Mouse (Mus musculus) lung, adult 2 months (tissue): ENCODE measurements around the gene Ipmk. TPM values are rescaled to one million over a fixed set of nuclear protein-coding genes. Genes with fewer than 3 reads are reported as not detected.

ENCODE experiments used
- DNase-seq: peaks from one replicate; pipeline ENCODE4 v3.0.0; 2022
- H3K4me1 ChIP-seq: fragments of 200-500 bp; 2 replicates; pipeline ENCODE4 v1.6.1; 2011; ENCODE audit warnings: low read length; ENCODE audit not compliant: control insufficient read depth, insufficient read depth
- H3K4me3 ChIP-seq: fragments of 200-500 bp; replicated peaks from 2 replicates; pipeline ENCODE3; 2011; ENCODE audit warnings: low read depth, mild to moderate bottlenecking, control low read depth, low read length; ENCODE audit errors: extremely low read depth
- CTCF ChIP-seq: fragments of 200-500 bp; IDR thresholded peaks from 2 replicates; pipeline ENCODE4 v1.5.1; 2011; ENCODE audit warnings: mild to moderate bottlenecking, low read length, control low read depth; ENCODE audit not compliant: insufficient read depth
- POLR2A ChIP-seq: fragments of 200-500 bp; IDR thresholded peaks from 2 replicates; pipeline ENCODE4 v1.6.1; 2011; ENCODE audit warnings: low read depth, mild to moderate bottlenecking, control low read depth, low read length, borderline replicate concordance; ENCODE audit errors: extremely low read depth
- WGBS: fragments of 180-500 bp; shearing (Covaris S2); methylation state at CpG from one replicate; pipeline ENCODE4 v1.1.7; 2018; 5-methylcytosine and 5-hydroxymethylcytosine counted together
- polyA plus RNA-seq: library from polyadenylated mRNA; depleted of rRNA; stranded (reverse); fragments of >200 nt; gene quantifications from 2 replicates; pipeline ENCODE4 v1.2.3, GENCODE M21; 2012; rRNA removed

Gene Ipmk
- polyA plus RNA-seq, result 12.2 and 12.4 TPM in 2 replicates

DNA sequence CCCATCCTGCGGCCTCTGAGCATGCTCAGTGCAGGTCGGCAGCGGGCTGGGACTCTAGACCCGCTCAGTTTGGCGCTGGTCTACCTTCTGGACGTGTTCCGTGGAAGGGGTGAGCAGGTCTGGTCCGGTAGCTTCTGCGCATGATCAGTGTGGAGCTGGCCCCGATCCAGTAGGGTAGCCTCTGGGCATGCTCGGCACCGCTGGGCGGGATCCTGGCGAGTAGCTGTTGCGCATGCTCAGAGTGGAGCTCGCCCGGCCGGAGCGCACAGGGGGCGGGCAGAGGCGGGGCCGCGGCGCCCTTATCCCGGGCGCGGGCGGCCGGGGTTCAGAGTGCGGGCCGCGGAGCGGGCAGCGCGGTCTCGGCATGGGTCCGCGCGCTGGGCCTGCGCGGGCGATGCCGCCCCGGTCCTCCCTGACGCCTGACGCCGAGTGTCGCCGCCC is at the start of gene Ipmk:
Ipmk (plus strand) TSS at position 255 of the 441 bp plus-strand sequence.
- Histone ChIP-seq H3K4me3 (peak within 1 kb of the TSS; percentile 80), H3K4me1 (peaks cover 15% of the 10 kb centered on the region)
- peak; percentile 100 for DNase-seq
- 1% methylated on average over 49 of the region's 49 CpGs for WGBS
- TF ChIP-seq POLR2A, result peak; percentile 54; the same call in 1 of the 2 replicates
- TF ChIP-seq CTCF, result no peak

DNA sequence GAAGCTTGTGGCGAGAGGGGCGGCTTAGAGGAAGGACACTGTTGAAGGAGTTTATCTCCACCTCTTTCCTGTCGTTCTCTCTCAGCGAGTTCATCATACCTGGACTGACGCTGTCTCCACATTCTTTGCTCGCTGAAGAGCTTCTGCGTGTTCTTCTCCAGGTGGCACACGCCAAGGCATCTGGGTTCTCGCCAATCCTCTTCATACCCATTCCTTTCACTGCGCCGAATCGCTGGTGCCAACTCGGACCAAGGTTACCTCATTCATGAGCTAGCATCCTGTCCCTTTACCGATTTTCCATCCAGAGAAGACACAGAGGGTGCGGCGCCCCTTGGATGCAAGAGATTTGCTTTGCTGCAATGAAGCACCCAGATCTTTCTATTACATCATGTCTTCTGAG is 47.4 kb upstream of the Ipmk start:
- Histone ChIP-seq H3K4me1 (no peaks in the 10 kb centered on the region), H3K4me3 (no peak overlapping the region)
- no peak for DNase-seq
- WGBS, result 67% methylated on average over 16 of the region's 16 CpGs
- TF ChIP-seq CTCF, result no peak
- no peak for TF ChIP-seq POLR2A

DNA sequence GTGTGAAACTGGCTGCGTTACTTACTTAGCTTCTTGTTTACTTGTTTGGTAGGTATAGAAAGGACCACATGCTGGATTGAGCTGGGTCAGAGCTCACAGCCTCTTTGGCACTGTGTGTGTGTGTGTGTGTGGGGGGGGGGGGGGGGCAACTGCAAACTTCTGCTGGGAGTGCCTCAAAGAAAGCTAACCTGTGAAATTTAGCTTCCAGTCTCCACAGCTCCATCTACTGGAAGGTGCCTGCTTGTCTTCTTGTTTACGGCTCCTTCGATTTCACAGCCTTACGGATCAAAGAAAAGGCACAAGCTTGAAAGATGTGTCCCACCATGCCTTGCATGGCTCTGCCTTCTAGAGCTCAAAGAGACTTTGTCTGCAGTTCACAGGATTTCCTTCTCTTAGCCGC is 45.1 kb upstream of the Ipmk start:
- H3K4me1 ChIP-seq, result no peaks in the 10 kb centered on the region
- WGBS, result 23% methylated on average over 5 of the region's 5 CpGs
- no peak overlapping the region for H3K4me3 ChIP-seq
- TF ChIP-seq CTCF, result 0 out of 2 replicates have a peak, but pooled peaks have one; percentile 16
- TF ChIP-seq POLR2A, result no peak
- DNase-seq, result no peak

DNA sequence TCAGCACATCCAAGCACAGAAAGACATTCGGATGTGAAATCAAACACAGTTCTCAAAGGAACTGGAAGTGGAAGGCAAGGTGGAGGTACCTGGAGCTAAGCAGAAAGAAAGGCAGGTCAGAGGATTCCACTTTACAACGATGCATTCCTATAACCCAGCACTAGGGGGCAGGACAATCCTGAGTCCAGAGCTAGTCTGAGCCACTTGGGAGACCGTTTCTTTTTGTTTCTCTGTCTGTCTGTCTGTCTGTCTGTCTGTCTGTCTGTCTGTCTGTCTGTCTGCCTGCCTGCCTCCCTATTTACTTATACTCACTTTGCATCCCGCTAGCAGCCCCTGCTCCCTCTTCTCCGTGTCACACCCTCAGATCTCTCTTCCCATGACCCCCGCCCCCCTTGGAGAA is 41.4 kb upstream of the Ipmk start:
- Histone ChIP-seq H3K4me1 (no peaks in the 10 kb centered on the region), H3K4me3 (no peak overlapping the region)
- TF ChIP-seq POLR2A (no peak), CTCF (peak; percentile 50)
- 13% methylated on average over 6 of the region's 6 CpGs for WGBS
- peak; percentile 21 for DNase-seq

DNA sequence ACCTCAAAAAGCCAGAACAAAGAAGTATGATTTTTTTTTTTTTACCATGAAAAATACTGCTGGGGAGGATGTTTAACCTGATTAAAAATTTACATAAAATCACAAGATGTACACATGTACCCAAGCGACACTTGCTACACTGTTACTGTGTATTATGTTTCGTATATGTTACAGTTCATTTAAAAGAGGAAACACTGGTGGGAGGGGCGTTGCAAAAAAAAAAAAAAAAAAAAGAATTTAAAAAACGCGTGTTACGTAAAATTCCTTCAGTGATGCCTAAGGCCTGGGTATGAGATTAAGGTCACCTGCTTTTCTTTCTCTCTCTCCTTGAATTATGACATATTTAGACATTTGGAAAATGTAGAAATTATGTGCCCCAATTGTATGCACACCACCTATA is 40.8 kb upstream of the Ipmk start:
- no peak for DNase-seq
- TF ChIP-seq CTCF, result no peak
- no peak for TF ChIP-seq POLR2A
- H3K4me1 ChIP-seq, result no peaks in the 10 kb centered on the region
- H3K4me3 ChIP-seq, result no peak overlapping the region
- 51% methylated on average over 6 of the region's 6 CpGs for WGBS

DNA sequence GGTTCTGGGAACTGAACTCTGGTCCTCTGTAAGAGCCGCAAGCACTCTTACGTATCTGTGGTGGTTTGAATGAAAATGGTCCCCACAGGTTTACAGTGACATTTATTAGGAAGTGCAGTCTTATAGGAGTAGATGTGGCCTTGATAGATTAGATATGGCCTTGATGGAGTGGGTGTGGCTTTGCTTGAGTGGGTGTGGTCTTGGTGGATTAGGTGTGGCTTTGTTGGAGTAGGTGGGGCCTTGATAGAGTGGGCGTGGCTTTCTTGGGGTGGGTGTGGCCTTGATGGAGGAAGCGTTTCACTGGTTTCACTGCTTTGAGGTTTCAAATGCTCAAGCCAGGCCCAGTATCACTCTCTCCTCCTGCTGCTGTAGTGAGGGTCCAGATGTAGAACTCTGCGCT is 39.4 kb upstream of the Ipmk start:
- no peak for TF ChIP-seq POLR2A
- TF ChIP-seq CTCF, result no peak
- WGBS, result 93% methylated on average over 5 of the region's 5 CpGs

DNA sequence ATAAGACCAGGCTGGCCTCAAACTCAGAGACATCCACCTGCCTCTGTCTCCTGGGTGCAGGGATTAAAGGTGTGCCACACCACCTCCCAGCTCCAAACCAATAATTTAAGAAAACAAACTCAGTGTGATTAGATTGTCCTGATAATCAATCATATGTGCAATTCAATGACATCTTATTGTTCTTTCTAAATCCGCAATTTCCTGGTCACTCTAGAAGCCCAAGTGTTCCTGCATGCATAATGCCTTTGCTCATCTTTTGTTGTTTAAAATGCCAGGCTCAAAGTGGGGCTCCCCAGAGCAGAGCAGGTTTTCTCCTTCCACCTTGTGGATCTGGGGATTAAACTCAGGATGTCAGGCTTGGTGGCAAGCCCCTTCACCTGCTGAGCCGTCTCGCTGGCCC is 37.3 kb upstream of the Ipmk start:
- DNase-seq, result no peak
- TF ChIP-seq CTCF (no peak), POLR2A (no peak)
- no peak overlapping the region for H3K4me3 ChIP-seq
- WGBS, result 40% methylated on average over 3 of the region's 3 CpGs
- H3K4me1 ChIP-seq, result no peaks in the 10 kb centered on the region

More for the DNA sequence above, 39.4 kb upstream of the Ipmk start:
- Histone ChIP-seq H3K4me1 (no peaks in the 10 kb centered on the region), H3K4me3 (no peak overlapping the region)
- DNase-seq, result no peak

DNA sequence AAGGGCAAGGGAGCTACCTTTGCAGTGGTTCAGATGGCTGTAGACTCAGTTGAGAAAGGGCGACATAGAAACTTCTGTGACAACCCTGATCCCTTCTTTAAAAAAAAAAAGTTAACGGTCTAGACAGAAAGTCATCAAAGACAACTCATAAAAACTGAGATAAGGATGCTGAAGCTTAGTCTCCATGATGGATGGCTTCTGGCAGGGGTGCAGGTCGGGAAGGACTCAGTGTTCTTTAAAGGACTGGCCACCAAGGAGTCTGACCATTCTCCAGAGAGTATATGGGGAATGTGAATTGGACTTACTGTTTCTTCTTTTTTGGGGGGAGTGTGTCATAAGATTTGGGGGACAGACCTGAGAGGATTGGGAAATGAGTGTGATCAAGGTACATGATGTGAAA is 33.0 kb upstream of the Ipmk start:
- H3K4me1 ChIP-seq, result no peaks in the 10 kb centered on the region
- WGBS, result 55% methylated on average over 3 of the region's 3 CpGs
- no peak for TF ChIP-seq CTCF
- no peak for TF ChIP-seq POLR2A
- DNase-seq, result no peak
- no peak overlapping the region for H3K4me3 ChIP-seq

DNA sequence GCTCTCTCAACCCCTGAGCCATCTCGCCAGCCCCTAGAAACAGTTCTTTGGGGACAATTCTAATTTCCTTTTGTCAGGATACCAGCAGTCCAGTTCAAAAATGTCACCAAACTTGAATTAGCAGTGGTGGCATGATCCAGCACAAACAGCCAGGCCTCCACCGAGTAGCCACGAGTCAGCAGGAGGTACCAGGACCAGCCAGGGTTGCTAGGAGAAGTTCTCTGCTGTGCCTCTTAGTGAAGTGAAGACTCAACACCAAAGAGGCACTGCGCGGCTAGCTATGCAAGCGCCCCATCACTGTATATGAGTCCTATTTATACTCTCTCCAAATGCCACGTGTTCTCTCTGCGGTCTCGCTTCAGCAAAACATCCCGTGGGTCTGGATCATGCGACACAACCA is 31.5 kb upstream of the Ipmk start:
- no peak for TF ChIP-seq POLR2A
- no peak for TF ChIP-seq CTCF
- no peak for DNase-seq
- 67% methylated on average over 11 of the region's 11 CpGs for WGBS
- Histone ChIP-seq H3K4me3 (no peak overlapping the region), H3K4me1 (no peaks in the 10 kb centered on the region)

DNA sequence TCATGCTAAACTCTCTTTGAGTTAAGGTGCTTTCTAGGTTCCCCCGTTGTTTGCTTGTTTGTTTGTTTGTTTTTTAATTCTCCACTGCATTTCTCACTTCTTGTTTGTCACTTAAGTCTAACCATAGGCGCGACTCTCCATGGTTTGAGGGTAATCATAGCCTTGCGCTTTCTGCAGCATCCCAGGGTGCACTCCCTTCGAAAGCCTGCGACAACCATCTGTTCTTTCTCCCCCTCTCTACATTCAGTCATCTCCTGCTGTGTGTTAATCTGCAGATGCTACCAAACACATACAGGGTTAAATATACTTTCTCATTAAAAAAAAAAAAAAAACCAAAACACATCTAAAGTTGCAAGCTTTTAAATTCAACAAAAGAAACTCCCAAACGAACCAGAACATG is 31.1 kb upstream of the Ipmk start:
- H3K4me1 ChIP-seq, result no peaks in the 10 kb centered on the region
- WGBS, result 58% methylated on average over 7 of the region's 7 CpGs
- TF ChIP-seq POLR2A (no peak), CTCF (no peak)
- no peak for DNase-seq
- no peak overlapping the region for H3K4me3 ChIP-seq

DNA sequence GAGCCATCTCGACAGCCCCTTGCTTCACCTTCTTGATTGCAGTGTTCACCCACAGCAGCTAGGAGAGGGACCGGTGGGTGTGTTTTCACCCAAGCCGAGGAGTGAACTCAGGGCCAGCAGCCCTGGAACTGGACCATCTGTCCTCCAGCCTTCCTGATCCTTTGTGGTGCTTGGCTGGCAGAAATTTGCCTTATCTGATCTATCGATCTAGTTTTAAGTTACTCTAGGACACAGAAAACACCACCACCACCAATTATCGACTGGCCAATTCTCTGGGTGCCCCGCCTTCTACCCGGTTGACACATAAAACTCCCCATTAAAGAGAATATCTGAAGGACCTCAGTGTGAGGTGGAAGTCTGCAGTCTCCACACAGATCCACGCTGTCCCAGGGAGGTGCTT is 23.9 kb upstream of the Ipmk start:
- no peaks in the 10 kb centered on the region for H3K4me1 ChIP-seq
- no peak overlapping the region for H3K4me3 ChIP-seq
- WGBS, result 77% methylated on average over 8 of the region's 8 CpGs
- TF ChIP-seq CTCF (no peak), POLR2A (no peak)
- DNase-seq, result no peak
